Mouse (Mus musculus) kidney, adult 11 months (tissue): ENCODE data around the gene 4930516K23Rik.

ENCODE experiments used
- DNase-seq: peaks from one replicate; pipeline ENCODE4 v3.0.0; 2022

Gene 4930516K23Rik

DNA sequence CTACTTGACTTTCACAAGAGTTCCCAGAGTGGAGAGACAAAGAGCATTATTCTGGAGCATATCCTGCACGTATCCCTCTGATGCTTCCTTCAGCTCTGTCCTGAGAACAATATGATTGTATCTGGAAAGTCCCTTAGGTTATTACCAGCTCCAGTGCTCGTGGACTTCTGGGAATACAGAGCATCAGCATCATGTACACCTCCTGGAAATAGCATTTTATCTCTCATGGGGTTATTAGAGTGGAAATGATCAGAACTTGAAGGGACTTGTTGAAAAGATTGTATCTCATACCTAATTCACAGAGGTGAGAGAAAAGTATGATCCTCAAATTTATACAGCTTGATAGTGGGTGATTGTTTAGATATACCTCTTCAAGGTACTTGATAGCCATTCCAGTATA lies at the start of gene 4930516K23Rik:
4930516K23Rik (minus strand) TSS at position 101 of the 400 bp plus-strand sequence.
- DNase-seq = no peak

- DNase-seq = no peak
Measured at GRCm38 (mm10) chr7:104104757-104104972, 43.4 kb upstream of the 4930516K23Rik start, which contains the start of gene Olfr646. TSS of gene Olfr646 (plus strand) at chr7:104104873.

DNA sequence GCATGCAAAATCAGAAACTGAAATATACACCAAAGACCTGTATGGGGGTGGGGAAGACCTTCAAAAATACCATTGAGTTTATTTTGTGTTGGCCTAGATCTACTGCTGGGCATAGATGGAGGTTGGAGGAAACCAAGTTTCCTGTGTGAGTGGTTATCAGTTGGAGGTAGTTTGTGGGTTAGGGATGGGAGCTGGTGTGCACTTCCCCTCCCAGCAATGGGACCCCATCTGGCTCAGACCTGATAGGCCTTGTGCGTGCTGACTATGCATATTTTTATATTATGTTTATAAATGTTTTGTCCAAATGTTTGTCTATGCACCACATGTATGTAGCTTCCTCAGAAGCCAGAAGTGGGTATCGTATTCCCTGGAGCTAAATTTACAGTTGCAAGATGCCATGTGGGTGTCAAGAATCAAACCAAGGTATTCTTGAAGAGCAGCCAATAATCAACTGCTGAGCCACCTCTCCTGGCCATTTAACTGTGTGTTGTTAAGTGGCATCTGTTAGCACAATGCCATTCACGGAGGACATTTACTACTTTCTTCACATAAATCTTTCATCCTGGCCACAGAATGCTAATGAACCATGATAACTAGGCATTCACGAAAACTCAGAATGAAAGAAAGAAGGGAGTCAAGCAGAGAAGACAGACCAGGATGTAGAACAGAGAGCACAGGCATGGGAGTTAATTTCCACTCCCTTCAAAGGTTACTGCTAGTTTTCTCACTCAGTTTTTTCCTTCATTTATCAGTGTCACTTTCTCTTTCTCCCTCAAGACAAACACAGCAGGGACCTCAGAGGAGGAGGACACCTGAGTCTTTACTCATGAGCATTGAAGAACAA lies 42.9 kb upstream of the 4930516K23Rik start:
- DNase-seq = no peak

- DNase-seq = no peak
Measured at GRCm38 (mm10) chr7:104085365-104085764, 24.1 kb upstream of the 4930516K23Rik start, which contains the start of gene Olfr645. TSS of gene Olfr645 (minus strand) at chr7:104085465.

DNA sequence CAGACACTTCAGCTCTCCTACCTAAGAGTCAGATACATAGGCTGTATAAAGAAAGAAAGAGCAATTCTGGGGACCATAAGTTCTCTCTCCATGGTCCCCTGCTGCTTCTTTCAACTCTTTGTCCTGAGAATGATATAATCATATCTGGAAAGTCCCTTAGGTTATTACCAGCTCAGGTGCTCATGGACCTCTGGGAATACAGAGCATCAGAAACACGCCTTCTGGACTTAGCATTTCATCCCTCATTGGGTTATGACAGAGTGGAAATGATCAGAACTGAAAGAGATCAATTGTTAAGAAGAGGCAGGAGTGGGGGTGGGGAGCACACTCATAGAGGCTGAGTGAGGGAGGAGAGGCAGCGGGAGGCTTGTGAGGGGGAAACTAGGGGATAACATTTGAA lies 10.5 kb upstream of the 4930516K23Rik start, which contains the start of gene Olfr644:
Olfr644 (minus strand) TSS at position 101 of the 400 bp plus-strand sequence.
- no peak for DNase-seq

- DNase-seq = no peak
Measured at GRCm38 (mm10) chr7:104059215-104059614, 2.0 kb downstream of the 4930516K23Rik start.

DNA sequence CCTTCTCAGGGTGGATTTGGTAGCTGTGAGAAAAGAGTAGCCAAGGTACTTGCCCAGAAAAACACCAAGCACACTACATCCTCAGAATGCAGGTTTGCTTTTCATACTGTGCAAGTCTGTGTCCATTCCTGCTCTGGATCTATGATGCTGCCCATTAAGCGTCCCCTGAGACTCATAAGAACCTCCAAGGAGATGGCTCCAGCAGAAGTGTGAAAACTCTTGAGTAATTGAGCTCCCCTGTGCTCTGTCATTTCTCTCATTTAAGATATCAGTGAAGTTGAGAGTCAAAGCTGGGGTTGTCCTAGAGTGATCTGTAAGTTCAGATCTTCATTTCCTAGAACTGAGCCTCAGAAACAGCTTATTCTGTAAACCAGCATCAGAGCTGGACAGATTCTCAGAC lies 8.7 kb downstream of the 4930516K23Rik start, which contains the start of gene Olfr642:
Olfr642 (minus strand) TSS at position 101 of the 400 bp plus-strand sequence.
- DNase-seq = no peak

DNA sequence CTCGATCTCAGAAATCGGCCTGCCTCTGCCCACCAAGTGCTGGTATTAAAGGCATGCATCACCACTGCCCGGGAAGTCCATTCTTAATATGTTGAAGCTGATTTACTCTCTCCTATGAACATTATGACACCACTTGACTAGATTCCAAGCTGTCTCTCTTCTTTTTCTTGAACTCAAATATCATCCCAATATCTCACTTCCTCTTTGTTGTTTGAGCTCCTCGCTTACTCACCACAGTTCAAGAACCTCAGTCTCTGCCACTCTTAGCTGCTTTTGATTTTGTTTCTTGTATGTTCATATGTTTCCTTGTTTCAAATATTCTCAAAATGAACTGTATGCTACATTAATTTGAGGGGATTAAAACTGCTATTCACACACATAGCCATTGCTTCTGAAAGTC lies 10.5 kb downstream of the 4930516K23Rik start:
- no peak for DNase-seq

DNA sequence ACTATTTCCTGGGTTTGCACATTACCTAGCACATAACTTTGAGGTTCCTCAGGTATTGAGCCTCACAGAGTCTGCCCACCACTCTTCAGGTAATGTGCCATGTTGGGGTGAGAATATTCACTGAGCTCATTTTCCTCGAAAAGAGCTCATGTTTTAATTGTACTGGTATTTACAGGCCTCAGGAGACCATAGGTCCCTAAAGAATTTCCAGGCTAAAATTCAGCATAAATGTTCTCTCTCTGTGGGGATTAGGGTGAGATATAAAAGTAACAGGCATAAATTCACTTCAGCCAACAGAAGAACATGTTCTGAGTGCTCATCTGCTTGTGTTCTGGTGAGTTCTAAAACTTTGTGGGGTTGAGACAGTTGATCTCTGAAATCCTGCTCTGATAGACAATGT lies 26.1 kb downstream of the 4930516K23Rik start, which contains the start of gene Olfr641:
Olfr641 (plus strand) TSS at position 301 of the 400 bp plus-strand sequence.
- DNase-seq = no peak

DNA sequence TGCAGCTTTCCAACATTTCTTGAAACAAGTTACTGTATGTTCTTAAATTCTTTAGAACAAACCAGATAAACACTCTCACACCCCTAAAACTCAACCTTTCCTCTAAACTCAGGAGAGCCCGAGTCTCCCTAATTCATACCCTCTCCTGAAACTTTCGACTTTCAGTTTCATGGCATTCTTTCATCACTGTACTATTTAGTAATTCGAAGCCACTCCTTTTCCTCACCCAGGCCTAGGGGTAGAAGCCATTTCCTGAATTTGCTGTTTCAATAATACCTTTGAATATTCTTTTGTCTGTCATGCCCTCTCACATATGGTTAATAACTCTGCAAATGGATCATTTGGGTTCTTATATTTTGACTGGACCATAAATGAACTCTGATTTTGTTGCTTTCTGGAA lies 34.3 kb downstream of the 4930516K23Rik start:
- DNase-seq = no peak

- DNase-seq = no peak
Measured at GRCm38 (mm10) chr7:104025473-104025872, 35.8 kb downstream of the 4930516K23Rik start, which contains the start of gene Olfr640. TSS of gene Olfr640 (minus strand) at chr7:104025573.

DNA sequence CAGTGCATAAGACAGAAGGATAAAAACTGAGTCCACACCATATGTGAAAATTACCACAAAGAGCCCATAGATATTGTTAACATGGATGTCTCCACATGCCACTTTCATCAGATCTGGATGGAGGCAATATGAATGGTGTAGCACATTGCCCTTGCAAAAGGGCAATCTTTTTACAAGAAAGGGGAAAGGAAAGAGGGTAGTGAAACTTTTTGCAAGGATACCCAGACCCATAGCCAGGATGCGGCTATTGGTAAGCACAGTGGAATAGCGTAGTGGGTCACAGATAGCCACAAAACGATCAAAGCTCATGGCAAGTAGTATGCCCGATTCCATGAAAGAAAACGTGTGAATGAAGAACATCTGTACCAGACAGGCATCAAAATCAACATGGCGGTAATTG lies 39.6 kb downstream of the 4930516K23Rik start:
- no peak for DNase-seq

GRCm38 (mm10) chr7:104018953-104019352 lies 42.3 kb downstream of the 4930516K23Rik start:
- DNase-seq = no peak

DNA sequence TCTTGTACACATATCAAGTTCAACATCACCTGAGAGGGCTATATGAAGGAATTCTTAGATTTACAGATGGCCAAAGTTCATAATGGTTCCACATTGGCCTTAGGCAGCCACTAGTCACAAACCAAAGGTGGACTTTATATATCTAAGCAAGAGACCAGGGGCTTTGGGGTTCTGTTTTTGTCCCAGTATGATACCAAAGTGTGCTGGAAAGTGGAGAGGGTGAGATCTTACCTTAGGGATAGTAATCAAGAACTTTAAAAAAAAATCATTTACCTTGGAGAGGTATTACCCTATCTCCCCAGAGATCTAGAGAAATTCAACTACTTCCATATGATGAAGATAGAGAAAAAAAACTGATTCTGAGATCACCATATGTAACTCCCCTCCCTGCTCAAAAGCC lies 44.0 kb downstream of the 4930516K23Rik start, which contains the start of gene Olfr639:
Olfr639 (minus strand) TSS at position 101 of the 400 bp plus-strand sequence.
- no peak for DNase-seq
